Mouse (Mus musculus): Measurements from ENCODE around the gene Osbp2.

GRCm38 (mm10) chr11:3835271-3835670, 28.4 kb downstream of the Osbp2 start:
- no peak for TF ChIP-seq CTCF (IDR thresholded peaks at IDR 0.05; ENCODE audit: low read depth)
- TF ChIP-seq EP300 (IDR thresholded peaks at IDR 0.05; ENCODE audit: low read depth): no peak

Data from liver, postnatal 0 days (tissue).